Comparison of ENCODE assay signal across 10 mouse cellular contexts in the genomic region with DNA sequence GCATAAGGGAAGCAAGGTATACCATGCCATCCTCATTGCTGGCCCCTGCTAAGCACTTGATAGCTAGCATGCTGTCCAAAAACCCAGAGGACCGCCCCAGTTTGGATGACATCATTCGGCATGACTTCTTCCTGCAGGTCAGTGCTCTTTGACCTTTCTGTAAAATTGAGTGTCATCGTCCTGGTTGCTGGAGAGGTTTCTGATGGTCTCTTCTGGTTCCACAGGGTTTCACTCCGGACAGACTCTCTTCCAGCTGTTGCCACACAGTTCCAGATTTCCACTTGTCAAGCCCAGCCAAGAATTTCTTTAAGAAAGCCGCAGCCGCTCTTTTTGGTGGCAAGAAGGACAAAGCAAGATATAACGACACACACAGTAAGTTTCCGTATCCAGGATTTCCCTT. TPM values are rescaled to one million over a fixed set of nuclear protein-coding genes. Genes with fewer than 3 reads are reported as not detected.
DNase-seq lines count a peak whose midpoint lies in the region; ATAC-seq lines count a peak whose summit lies in the region.
"Had no signal": no experiment of that assay in that cellular context is flagged by ENCODE, and none has a peak within 500 bp of the region (broad histone marks: within the 10 kb centered on the region; RNA-seq: fewer than 3 reads in every experiment).

No protein-coding gene starts in this region.

- peak overlapping the region; percentile 55 for H3K4me3 ChIP-seq in kidney, embryonic 15.5 days (replicated peaks)
- peak overlapping the region; percentile 7 for H3K4me3 ChIP-seq in forebrain, embryonic 16.5 days (replicated peaks; ENCODE audit: low read length)
- 0 out of 2 replicates have a peak overlapping the region, but pooled peaks have one; percentile 4 for H3K4me3 ChIP-seq in liver, embryonic 13.5 days (replicated peaks)
- H3K4me3 ChIP-seq in neural tube, embryonic 13.5 days, result peak overlapping the region; percentile 10

- H3K27ac ChIP-seq in kidney, embryonic 15.5 days, result no peak overlapping the region
- H3K27ac ChIP-seq in forebrain, embryonic 16.5 days (ENCODE audit: low read length), result no peak overlapping the region
- no peak overlapping the region for H3K27ac ChIP-seq in liver, embryonic 13.5 days
- no peak overlapping the region for H3K27ac ChIP-seq in neural tube, embryonic 13.5 days (replicated peaks)

- no peak for ATAC-seq in kidney, embryonic 15.5 days (replicated peaks; ENCODE audit: low FRiP score)
- no peak for ATAC-seq in forebrain, embryonic 16.5 days
- ATAC-seq in liver, embryonic 13.5 days (ENCODE audit: low read depth), result no peak
- ATAC-seq in neural tube, embryonic 13.5 days (ENCODE audit: low read depth), result no peak

- no peak overlapping the region for H3K9ac ChIP-seq in kidney, embryonic 15.5 days
- H3K9ac ChIP-seq in forebrain, embryonic 16.5 days (replicated peaks; ENCODE audit: low read depth, low read length), result no peak overlapping the region
- no peak overlapping the region for H3K9ac ChIP-seq in liver, embryonic 13.5 days
- H3K9ac ChIP-seq in neural tube, embryonic 13.5 days, result no peak overlapping the region

- no peaks in the 10 kb centered on the region for H3K9me3 ChIP-seq in kidney, embryonic 15.5 days (replicated peaks)
- peaks cover 9% of the 10 kb centered on the region; the same call in 1 of the 2 replicates for H3K9me3 ChIP-seq in forebrain, embryonic 16.5 days (ENCODE audit: control insufficient read depth, low read length)
- no peaks in the 10 kb centered on the region for H3K9me3 ChIP-seq in liver, embryonic 13.5 days (replicated peaks)
- H3K9me3 ChIP-seq in neural tube, embryonic 13.5 days, result no peaks in the 10 kb centered on the region

- H3K36me3 ChIP-seq in kidney, embryonic 15.5 days, result peaks cover 41% of the 10 kb centered on the region
- peaks cover 43% of the 10 kb centered on the region for H3K36me3 ChIP-seq in forebrain, embryonic 16.5 days (ENCODE audit: control insufficient read depth, insufficient read depth)
- no peaks in the 10 kb centered on the region; the same call in 1 of the 2 replicates for H3K36me3 ChIP-seq in liver, embryonic 13.5 days
- H3K36me3 ChIP-seq in neural tube, embryonic 13.5 days, result peaks cover 41% of the 10 kb centered on the region

- peaks cover 5% of the 10 kb centered on the region; the same call in 1 of the 2 replicates for H3K27me3 ChIP-seq in kidney, embryonic 15.5 days
- no peaks in the 10 kb centered on the region for H3K27me3 ChIP-seq in forebrain, embryonic 16.5 days (replicated peaks; ENCODE audit: control insufficient read depth, insufficient read depth, low read length)
- H3K27me3 ChIP-seq in liver, embryonic 13.5 days, result peaks cover 43% of the 10 kb centered on the region
- H3K27me3 ChIP-seq in neural tube, embryonic 13.5 days, result no peaks in the 10 kb centered on the region

- peaks cover 7% of the 10 kb centered on the region for H3K4me1 ChIP-seq in kidney, embryonic 15.5 days
- H3K4me1 ChIP-seq in forebrain, embryonic 16.5 days (replicated peaks; ENCODE audit: control insufficient read depth, insufficient read depth, low read length), result peaks cover 14% of the 10 kb centered on the region; the same call in 1 of the 2 replicates
- H3K4me1 ChIP-seq in liver, embryonic 13.5 days (replicated peaks), result peaks cover 10% of the 10 kb centered on the region
- peaks cover 20% of the 10 kb centered on the region for H3K4me1 ChIP-seq in neural tube, embryonic 13.5 days (replicated peaks)

- DNase-seq in kidney, adult 8-10 months, result no peak
- no peak for DNase-seq in liver, embryonic 13.5 days
- no peak for DNase-seq in adrenal gland, adult 8-10 months
- DNase-seq in cerebellum, postnatal 25 days, result no peak
- no peak for DNase-seq in layer of hippocampus, postnatal 25 days (ENCODE audit: extremely low spot score in 1 of 2, low spot score in 1 of 2)
- DNase-seq: cerebellum, adult 2 months had no signal

- 84% methylated on average over 8 of the region's 8 CpGs for WGBS in kidney, embryonic 15.5 days
- 89% methylated on average over 8 of the region's 8 CpGs for WGBS in forebrain, embryonic 16.5 days
- 75% methylated on average over 8 of the region's 8 CpGs for WGBS in liver, embryonic 13.5 days (ENCODE audit: insufficient replicate concordance)
- 91% methylated on average over 8 of the region's 8 CpGs for whole genome bisulfite sequencing in neural tube, embryonic 13.5 days

- 0 out of 2 replicates have a peak overlapping the region, but pooled peaks have one; percentile 14 for H3K4me2 ChIP-seq in kidney, embryonic 15.5 days
- peak overlapping the region; percentile 14 for H3K4me2 ChIP-seq in forebrain, embryonic 16.5 days (ENCODE audit: low read length)
- no peak overlapping the region for H3K4me2 ChIP-seq in liver, embryonic 13.5 days
- H3K4me2 ChIP-seq in neural tube, embryonic 13.5 days, result peak overlapping the region; percentile 97

RNA-seq across cellular contexts. Expression of a gene that starts 2.9 kb away (rescaled TPM):
- 83.9 and 89.1 TPM in 2 replicates for polyA plus RNA-seq in kidney, embryonic 15.5 days (2015; fragmentation: Nextera tagmentation; extraction: Ambion mirVana)
- 229 and 237 TPM in 2 replicates for polyA plus RNA-seq in forebrain, embryonic 16.5 days (2015; fragmentation: Nextera tagmentation; extraction: Ambion mirVana)
- polyA plus RNA-seq in liver, embryonic 13.5 days (2015; fragmentation: Nextera tagmentation; extraction: Ambion mirVana), result 7.0 and 7.9 TPM in 2 replicates
- polyA plus RNA-seq in neural tube, embryonic 13.5 days (2015; fragmentation: Nextera tagmentation; extraction: Ambion mirVana), result 116 TPM in 2 replicates
- total RNA-seq in adrenal gland, adult 8-10 months (2022), result 10 to 100 TPM; 14.9 to 52.2 (median 24.9) TPM
- 100 to 1,000 TPM; 252 to 262 TPM for total RNA-seq in layer of hippocampus, postnatal 25 days (2021)

RNA-seq across cellular contexts. Expression of a gene that starts 40.8 kb away (rescaled TPM):
- polyA plus RNA-seq in kidney, embryonic 15.5 days (2015; fragmentation: Nextera tagmentation; extraction: Ambion mirVana), result 0.21 and 0.38 TPM in 2 replicates
- not detected in 2 replicates for polyA plus RNA-seq in forebrain, embryonic 16.5 days (2015; fragmentation: Nextera tagmentation; extraction: Ambion mirVana)
- 1.7 and 2.1 TPM in 2 replicates for polyA plus RNA-seq in liver, embryonic 13.5 days (2015; fragmentation: Nextera tagmentation; extraction: Ambion mirVana)
- 0.14 TPM in 1 of 2 replicates, not detected in the other for polyA plus RNA-seq in neural tube, embryonic 13.5 days (2015; fragmentation: Nextera tagmentation; extraction: Ambion mirVana)
- total RNA-seq in adrenal gland, adult 8-10 months (2022), result under 1 TPM; 0.32 to 0.62 (median 0.35) TPM
- total RNA-seq in layer of hippocampus, postnatal 25 days (2021), result not detected
- total RNA-seq: ES-E14 had no signal
- polyA plus RNA-seq: cerebellum, adult 2 months had no signal

Comparison
In these comparisons a context has a peak if more than half of its experiments do, and no peak if none do; other contexts are left out.
1. H3K4me3 ChIP-seq: peak in every context shown above with its lines; median percentile 55 in kidney, embryonic 15.5 days; 10 in neural tube, embryonic 13.5 days; 7 in forebrain, embryonic 16.5 days; 4 in liver, embryonic 13.5 days.